Mouse (Mus musculus) ES-E14 (cell line): ENCODE results near the gene Sirt5. TPM values are rescaled to one million over a fixed set of nuclear protein-coding genes. Genes with fewer than 3 reads are reported as not detected.

Source experiments
- DNase-seq: peaks from one replicate; pipeline ENCODE4 v3.0.0-alpha.2; 2013; ENCODE audit warnings: low read depth, low spot score
- H3K27ac ChIP-seq: 2 replicates; pipeline ENCODE4 v1.5.1; 2012; ENCODE audit warnings: low read depth, mild to moderate bottlenecking, low read length, moderate library complexity, mixed read lengths; ENCODE audit not compliant: poor library complexity, insufficient read depth, severe bottlenecking
- H3K36me3 ChIP-seq: 2 replicates; pipeline ENCODE4 v1.6.1; 2012; ENCODE audit warnings: mild to moderate bottlenecking, low read length, moderate library complexity, mixed read lengths; ENCODE audit not compliant: control insufficient read depth, poor library complexity, insufficient read depth, severe bottlenecking
- H3K4me1 ChIP-seq, 2 experiments: fragments of 150-350 bp in 1 of 2; sonication (generic) in 1 of 2; 2 replicates each; pipeline ENCODE4 v1.6.1; 2012; ENCODE audit warnings: low read length in 2 of 2, mild to moderate bottlenecking in 1 of 2, mixed read lengths in 1 of 2; ENCODE audit not compliant: control insufficient read depth in 2 of 2, insufficient read depth in 2 of 2, poor library complexity in 1 of 2
- H3K4me3 ChIP-seq, 2 experiments: fragments of 150-350 bp in 1 of 2; sonication (generic) in 1 of 2; 2 replicates each; pipeline ENCODE4 v1.5.1; 2012; ENCODE audit warnings: low read length in 2 of 2, low read depth in 1 of 2, mild to moderate bottlenecking in 1 of 2, mixed read lengths in 1 of 2; ENCODE audit not compliant: insufficient read depth in 1 of 2, poor library complexity in 1 of 2, severe bottlenecking in 1 of 2
- H3K9ac ChIP-seq: 2 replicates; pipeline ENCODE4 v1.6.1; 2012; ENCODE audit warnings: low read depth, mild to moderate bottlenecking, low read length, mixed read lengths; ENCODE audit not compliant: poor library complexity, insufficient read depth, severe bottlenecking
- H3K9me3 ChIP-seq: fragments of 150-350 bp; sonication (generic); 2 replicates; pipeline ENCODE4 v1.6.1; 2012; ENCODE audit warnings: low read depth, mild to moderate bottlenecking, low read length; ENCODE audit not compliant: control insufficient read depth, insufficient read depth
- CHD2 ChIP-seq: IDR thresholded peaks from 2 replicates; pipeline ENCODE4 v1.6.1; 2014; ENCODE audit warnings: mild to moderate bottlenecking, low read depth, low read length, inconsistent platforms
- HCFC1 ChIP-seq: IDR thresholded peaks from 2 replicates; pipeline ENCODE4 v1.6.1; 2012; ENCODE audit warnings: low read length, inconsistent platforms, borderline replicate concordance; ENCODE audit not compliant: insufficient read depth
- MAFK ChIP-seq: IDR thresholded peaks from 2 replicates; pipeline ENCODE4 v1.6.1; 2014; ENCODE audit warnings: mild to moderate bottlenecking, low read depth, low read length, inconsistent platforms; ENCODE audit not compliant: insufficient read depth
- ZC3H11A ChIP-seq: IDR thresholded peaks from 2 replicates; pipeline ENCODE4 v1.6.1; 2012; ENCODE audit warnings: low read depth, mild to moderate bottlenecking, inconsistent platforms, low read length, borderline replicate concordance
- ZNF384 ChIP-seq: IDR thresholded peaks from 2 replicates; pipeline ENCODE4 v1.6.1; 2012; ENCODE audit warnings: low read depth, low read length, inconsistent platforms
- in situ Hi-C, 2 experiments: fragments of 600-800 bp; cut with MboI; formaldehyde crosslinking; loops; one replicate each; pipeline ENCODE4 v1.15.1; 2025; ENCODE audit warnings: low sequenced_read_pairs in 2 of 2, inconsistent platforms in 1 of 2; ENCODE audit not compliant: unreplicated experiment in 2 of 2
- total RNA-seq: library from RNA; depleted of rRNA; stranded (reverse); fragments of 300-350 nt; gene quantifications from 2 replicates; pipeline ENCODE4 v1.2.3, GENCODE M21; 2012; rRNA removed

Gene Sirt5
- 8.5 and 8.6 TPM in 2 replicates for total RNA-seq

DNA sequence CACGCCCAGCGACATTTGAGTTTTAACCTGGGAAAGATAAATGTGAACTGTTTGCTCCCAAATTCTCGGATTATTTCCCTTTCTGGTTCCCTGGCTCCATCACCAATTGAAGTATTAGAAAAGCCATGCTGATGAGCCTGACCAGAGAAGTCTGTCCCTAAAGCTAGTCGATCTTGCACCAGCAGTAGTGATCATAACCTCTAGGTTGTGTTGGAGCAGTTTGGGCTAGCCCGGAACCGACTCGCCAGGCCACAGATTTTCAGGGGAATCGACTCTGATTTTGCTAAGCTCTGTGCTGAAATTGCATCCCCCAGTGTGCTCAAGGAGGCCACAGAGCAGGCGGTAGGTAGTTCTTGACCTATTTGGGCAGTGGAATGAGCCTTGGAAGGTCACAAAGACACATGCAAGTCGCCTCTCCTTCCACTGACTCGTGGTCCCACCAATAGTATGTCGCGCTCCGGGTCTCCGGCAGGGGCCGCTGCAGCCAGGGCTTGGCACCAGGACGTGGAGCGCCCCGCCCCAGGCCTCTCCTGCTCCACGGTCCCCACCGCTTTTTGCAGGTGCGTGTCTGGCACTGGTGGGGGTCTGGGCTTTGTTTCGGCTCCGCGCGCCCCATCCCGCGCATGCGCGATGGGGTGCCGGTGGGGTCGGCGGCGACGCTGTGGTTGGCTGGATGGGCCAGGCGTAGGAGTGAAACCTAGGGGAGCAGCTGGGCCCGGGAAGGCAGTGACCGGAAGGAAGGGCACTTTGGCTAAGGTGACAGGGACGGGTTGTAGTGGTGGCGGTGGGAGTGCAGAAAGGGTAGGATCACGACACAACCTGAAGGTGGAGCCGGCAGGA, at the start of gene Sirt5:
Sirt5 (plus strand) TSS at position 512 of the 840 bp plus-strand sequence.
- no peaks in the 10 kb centered on the region for H3K9me3 ChIP-seq
- no peaks in the 10 kb centered on the region for H3K36me3 ChIP-seq
- in situ Hi-C loops = no loop called here
- DNase-seq = peak; percentile 92
- H3K4me1 ChIP-seq = peaks cover 0 to 2% of the 10 kb centered on the region in 2 experiments; a peak in 1 of 4 replicates
- H3K9ac ChIP-seq = peak within 1 kb of the TSS; percentile 83
- peak within 1 kb of the TSS; percentile 70 to 81 for H3K4me3 ChIP-seq
- TF ChIP-seq HCFC1 (peak; percentile 59), ZC3H11A (0 out of 2 replicates have a peak, but pooled peaks have one; percentile 29), ZNF384 (no peak)
- no peak within 1 kb of the TSS; the same call in 1 of the 2 replicates for H3K27ac ChIP-seq

DNA sequence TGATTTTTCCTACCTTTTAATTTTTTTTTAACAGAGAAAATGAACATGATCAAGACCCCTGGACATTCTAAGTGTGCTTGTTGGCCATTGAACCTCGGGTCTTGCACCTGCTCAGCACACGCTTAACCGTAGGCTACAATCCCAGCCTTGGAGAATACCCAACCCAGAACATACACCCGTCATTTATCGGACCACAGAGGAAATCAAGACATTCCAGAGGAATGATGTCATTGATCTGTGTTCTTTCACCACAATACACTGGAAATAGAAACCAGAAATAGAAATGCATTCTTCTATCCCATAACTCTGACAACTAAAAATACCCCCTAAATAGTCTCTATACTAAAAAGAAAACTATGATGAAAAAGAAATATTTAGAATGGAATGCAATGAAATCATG, 47.9 kb upstream of the Sirt5 start:
- no peaks in the 10 kb centered on the region for H3K9me3 ChIP-seq
- H3K27ac ChIP-seq = no peak overlapping the region
- H3K4me3 ChIP-seq = no peak overlapping the region
- H3K36me3 ChIP-seq = no peaks in the 10 kb centered on the region
- H3K4me1 ChIP-seq = peaks cover 0 to 3% of the 10 kb centered on the region in 2 experiments; a peak in 2 of 4 replicates
- no peak overlapping the region for H3K9ac ChIP-seq
- DNase-seq = no peak
- in situ Hi-C loops = loop anchor here in 1 of 2 experiments (10.0 kb wide), 1 partner anchor 133 kb away; no protein-coding TSS in a partner anchor
- no peak for TF ChIP-seq ZC3H11A
- no peak for TF ChIP-seq ZNF384
- TF ChIP-seq MAFK = no peak
- TF ChIP-seq HCFC1 = no peak
- TF ChIP-seq CHD2 = no peak

- H3K4me1 ChIP-seq = peaks cover 0 to 3% of the 10 kb centered on the region in 2 experiments; a peak in 2 of 4 replicates
- TF ChIP-seq ZNF384 (no peak), MAFK (no peak), HCFC1 (no peak)
- DNase-seq = no peak
- H3K36me3 ChIP-seq = no peaks in the 10 kb centered on the region
- no peak overlapping the region for H3K9ac ChIP-seq
- no peaks in the 10 kb centered on the region for H3K9me3 ChIP-seq
- in situ Hi-C loops = loop anchor here in 1 of 2 experiments (10.0 kb wide), 1 partner anchor 135 kb away; no protein-coding TSS in a partner anchor
- H3K4me3 ChIP-seq = no peak overlapping the region
- no peak overlapping the region for H3K27ac ChIP-seq
These were observed 45.9 kb upstream of the Sirt5 start for GRCm38 (mm10) chr13:43319396-43319795.

- TF ChIP-seq ZNF384 = 0 out of 2 replicates have a peak, but pooled peaks have one; percentile 56
- no peak for TF ChIP-seq MAFK
- in situ Hi-C loops = loop anchor here in 1 of 2 experiments (10.0 kb wide), 2 partner anchors 117 to 147 kb away; partner anchors contain the start of gene Tbc1d7
- H3K4me3 ChIP-seq = no peak overlapping the region
These were observed 43.8 kb upstream of the Sirt5 start for GRCm38 (mm10) chr13:43321492-43321891.

GRCm38 (mm10) chr13:43325427-43325826, 39.9 kb upstream of the Sirt5 start:
- TF ChIP-seq MAFK = no peak
- TF ChIP-seq HCFC1 = no peak
- Histone ChIP-seq H3K9ac (no peak overlapping the region), H3K36me3 (no peaks in the 10 kb centered on the region), H3K4me3 (no peak overlapping the region), H3K9me3 (no peaks in the 10 kb centered on the region), H3K27ac (no peak overlapping the region), H3K4me1 (peaks cover 0 to 3% of the 10 kb centered on the region in 2 experiments; a peak in 1 of 4 replicates)
- in situ Hi-C loops = loop anchor here in 1 of 2 experiments (10.0 kb wide), 2 partner anchors 121 to 151 kb away; partner anchors contain the start of gene Tbc1d7
- DNase-seq = no peak

More at GRCm38 (mm10) chr13:43321492-43321891, 43.8 kb upstream of the Sirt5 start:
- Histone ChIP-seq H3K4me1 (peaks cover 0 to 3% of the 10 kb centered on the region in 2 experiments; a peak in 2 of 4 replicates), H3K36me3 (no peaks in the 10 kb centered on the region), H3K9ac (no peak overlapping the region), H3K9me3 (no peaks in the 10 kb centered on the region), H3K27ac (no peak overlapping the region)
- DNase-seq = no peak
